In the genomic region with DNA sequence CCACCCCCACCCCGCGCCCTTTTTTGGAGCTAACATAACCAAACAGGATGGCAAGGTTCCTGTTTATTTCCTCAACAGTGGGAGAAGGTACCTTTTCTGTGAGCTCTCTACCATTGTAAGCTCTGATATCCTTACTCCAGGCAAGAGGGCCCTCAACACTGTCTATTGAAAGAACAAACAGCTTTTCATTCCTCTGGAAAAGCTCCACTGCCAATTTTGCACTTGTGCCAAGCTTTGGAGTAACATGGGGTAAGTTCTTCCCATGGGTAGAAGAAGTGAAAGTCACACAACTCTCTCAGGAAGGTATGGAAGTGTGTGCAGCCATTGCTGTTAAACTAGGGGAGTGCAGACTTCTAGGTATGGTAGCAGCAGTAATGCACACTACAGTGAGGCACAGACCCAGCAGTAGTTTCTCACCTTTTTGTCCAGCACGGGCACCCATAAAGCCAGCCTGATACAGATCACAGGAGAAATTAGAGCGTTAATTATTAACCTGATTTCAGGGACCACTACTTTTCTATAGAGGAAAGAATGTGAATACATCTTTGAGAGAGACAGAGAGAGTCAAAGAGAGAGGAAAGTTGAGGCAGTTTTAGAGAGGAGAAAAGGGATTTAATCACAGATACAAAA, we compare ENCODE assay signal across 26 mouse cellular contexts. TPM values are rescaled to one million over a fixed set of nuclear protein-coding genes. Genes with fewer than 3 reads are reported as not detected.
DNase-seq lines count a peak whose midpoint lies in the region; ATAC-seq lines count a peak whose summit lies in the region.
"Had no signal": no experiment of that assay in that cellular context is flagged by ENCODE, and none has a peak within 500 bp of the region (broad histone marks: within the 10 kb centered on the region; RNA-seq: fewer than 3 reads in every experiment).

No protein-coding gene starts in this region.

- no peaks in the 10 kb centered on the region for H3K36me3 ChIP-seq in lung, embryonic 16.5 days (ENCODE audit: control insufficient read depth, insufficient read depth, low read length)
- no peaks in the 10 kb centered on the region for H3K36me3 ChIP-seq in midbrain, embryonic 15.5 days (replicated peaks)
- H3K36me3 ChIP-seq: embryonic facial prominence, embryonic 10.5 days; forebrain, embryonic 10.5 days; hindbrain, embryonic 12.5 days had no signal

- peak; percentile 48 for DNase-seq in heart, adult 11 months
- no peak for DNase-seq in heart, postnatal 25 days (ENCODE audit: low spot score)
- peak; percentile 6 for DNase-seq in NIH3T3 (ENCODE audit: low read depth)
- DNase-seq in kidney, postnatal 14 days, result peak; percentile 17
- no peak for DNase-seq in cerebellum, postnatal 25 days
- no peak for DNase-seq in T-cell, adult 2 months (ENCODE audit: low spot score)
- DNase-seq: adrenal gland, adult 8-10 months; cerebellum, adult 9-11 months; gastrocnemius, postnatal 10 days; heart, adult 18-20 months; heart, postnatal 10 days; thymus, adult 2 months had no signal

- 63% methylated on average over 4 of the region's 4 CpGs for whole genome bisulfite sequencing in lung, embryonic 16.5 days
- 89% methylated on average over 4 of the region's 4 CpGs for WGBS in midbrain, embryonic 15.5 days

- H3K4me1 ChIP-seq in lung, embryonic 16.5 days (replicated peaks; ENCODE audit: control insufficient read depth, insufficient read depth, low read length), result peaks cover 6% of the 10 kb centered on the region
- H3K4me1 ChIP-seq in midbrain, embryonic 15.5 days, result no peaks in the 10 kb centered on the region
- H3K4me1 ChIP-seq: embryonic facial prominence, embryonic 10.5 days; forebrain, embryonic 10.5 days; hindbrain, embryonic 12.5 days had no signal

- H3K27me3 ChIP-seq in lung, embryonic 16.5 days (ENCODE audit: control insufficient read depth, insufficient read depth, low read depth, low read length), result no peaks in the 10 kb centered on the region
- no peaks in the 10 kb centered on the region for H3K27me3 ChIP-seq in midbrain, embryonic 15.5 days (replicated peaks)
- H3K27me3 ChIP-seq: heart, embryonic 12.5 days; hindbrain, embryonic 12.5 days had no signal

- no peak overlapping the region for H3K4me3 ChIP-seq in lung, embryonic 16.5 days (ENCODE audit: low read length)
- no peak overlapping the region for H3K4me3 ChIP-seq in midbrain, embryonic 15.5 days
- H3K4me3 ChIP-seq: embryonic facial prominence, embryonic 10.5 days; forebrain, embryonic 10.5 days; heart, embryonic 12.5 days; hindbrain, embryonic 12.5 days had no signal

- H3K9me3 ChIP-seq in lung, embryonic 16.5 days (ENCODE audit: control insufficient read depth, low read length), result no peaks in the 10 kb centered on the region
- no peaks in the 10 kb centered on the region for H3K9me3 ChIP-seq in midbrain, embryonic 15.5 days
- H3K9me3 ChIP-seq: embryonic facial prominence, embryonic 10.5 days; forebrain, embryonic 10.5 days; heart, embryonic 12.5 days; hindbrain, embryonic 12.5 days had no signal

- H3K27ac ChIP-seq in lung, embryonic 16.5 days (ENCODE audit: low read length), result no peak overlapping the region
- H3K27ac ChIP-seq in midbrain, embryonic 15.5 days, result no peak overlapping the region
- H3K27ac ChIP-seq: embryonic facial prominence, embryonic 10.5 days; forebrain, embryonic 10.5 days; hindbrain, embryonic 12.5 days; liver, embryonic 14.5 days; stomach, postnatal 0 days had no signal

- peak; percentile 49 for ATAC-seq in lung, embryonic 16.5 days (ENCODE audit: low read depth)
- no peak for ATAC-seq in midbrain, embryonic 15.5 days (replicated peaks)
- ATAC-seq: CD4-positive, CD25-positive, alpha-beta regulatory T cell, adult 4 months; forebrain, embryonic 16.5 days; intestine, postnatal 0 days had no signal

- H3K9ac ChIP-seq in lung, embryonic 16.5 days (ENCODE audit: low read length), result no peak overlapping the region
- no peak overlapping the region for H3K9ac ChIP-seq in midbrain, embryonic 15.5 days
- H3K9ac ChIP-seq: heart, embryonic 12.5 days; hindbrain, embryonic 12.5 days; liver, embryonic 14.5 days had no signal

- no peak overlapping the region for H3K4me2 ChIP-seq in lung, embryonic 16.5 days (ENCODE audit: low read depth, low read length)
- no peak overlapping the region for H3K4me2 ChIP-seq in midbrain, embryonic 15.5 days
- H3K4me2 ChIP-seq: heart, embryonic 12.5 days; hindbrain, embryonic 12.5 days; midbrain, embryonic 11.5 days had no signal

- intact Hi-C loops in heart, postnatal 25 days (cut with DNase I), result no loop called here

RNA-seq across cellular contexts. Expression of a gene that starts 7.5 kb away (rescaled TPM):
- total RNA-seq in heart, postnatal 25 days (2021), result 10 to 100 TPM; 20.8 to 22.4 TPM
- polyA plus RNA-seq in lung, embryonic 16.5 days (2015; fragmentation: Nextera tagmentation; extraction: Ambion mirVana), result 16.4 and 18.3 TPM in 2 replicates
- polyA plus RNA-seq in midbrain, embryonic 15.5 days (2015; fragmentation: Nextera tagmentation; extraction: Ambion mirVana), result 15.8 and 16.9 TPM in 2 replicates
- total RNA-seq: neutrophil, adult 5-6 weeks had no signal

RNA-seq across cellular contexts. Expression of a gene that starts 10.5 kb away (rescaled TPM):
- total RNA-seq in heart, postnatal 25 days (2021), result under 1 TPM; 0.31 to 0.47 TPM
- 0.14 and 0.19 TPM in 2 replicates for polyA plus RNA-seq in lung, embryonic 16.5 days (2015; fragmentation: Nextera tagmentation; extraction: Ambion mirVana)
- polyA plus RNA-seq in midbrain, embryonic 15.5 days (2015; fragmentation: Nextera tagmentation; extraction: Ambion mirVana), result 0.21 and 0.27 TPM in 2 replicates
- total RNA-seq: heart, adult 18-20 months; neutrophil, adult 5-6 weeks had no signal
- polyA plus RNA-seq: CD4-positive, CD25-positive, alpha-beta regulatory T cell, adult 4 months; embryonic facial prominence, embryonic 10.5 days; forebrain, embryonic 10.5 days; forebrain, embryonic 16.5 days; hindbrain, embryonic 12.5 days; intestine, postnatal 0 days; liver, embryonic 14.5 days; midbrain, embryonic 11.5 days; small intestine, adult 2 months; stomach, postnatal 0 days; thymus, adult 2 months had no signal

Comparison
In these comparisons a context has a peak if more than half of its experiments do, and no peak if none do; other contexts are left out.
1. DNase-seq: peak in heart, adult 11 months (single experiment), NIH3T3 (single experiment) and kidney, postnatal 14 days (single experiment); none in heart, postnatal 25 days (single experiment), cerebellum, postnatal 25 days (0 of 2) and T-cell, adult 2 months (single experiment).